Mouse (Mus musculus): ENCODE data around the gene Bicd2. TPM values are rescaled to one million over a fixed set of nuclear protein-coding genes. Genes with fewer than 3 reads are reported as not detected.

Gene Bicd2
- total and polyA plus RNA-seq, 2 experiments, result 7.6 to 8.7 TPM

DNA sequence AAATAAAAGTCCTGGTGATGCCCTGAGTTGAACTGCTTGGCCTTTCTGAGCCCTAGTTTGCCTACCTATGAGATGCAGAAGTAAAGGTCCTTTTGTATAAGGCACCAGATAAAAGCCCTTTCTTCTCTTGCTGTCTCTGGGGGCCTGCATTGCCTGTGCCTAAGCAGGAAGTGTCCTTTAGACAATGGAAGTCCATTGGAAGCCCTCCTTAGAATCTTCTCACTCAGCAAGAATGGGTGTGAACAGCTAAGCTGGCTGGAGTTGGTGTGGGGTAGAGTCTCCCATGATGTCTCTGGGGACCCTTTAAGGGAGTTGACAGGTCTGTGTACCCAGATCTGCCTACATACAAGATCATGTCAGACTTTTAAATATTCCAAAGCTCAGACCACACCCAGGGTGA, 12.0 kb downstream of the Bicd2 start:
- peaks cover 63% of the 10 kb centered on the region; the same call in 1 of the 2 replicates for H3K79me2 ChIP-seq (ENCODE audit: control insufficient read depth, insufficient read depth, low read length)
- no peak overlapping the region for H3K9ac ChIP-seq (ENCODE audit: low read depth, low read length)
- no peak for DNase-seq (ENCODE audit: extremely low read depth, low read depth, low spot score)
- no peak overlapping the region for H3K27ac ChIP-seq (replicated peaks; ENCODE audit: insufficient read depth, low read depth, low read length)
- no peaks in the 10 kb centered on the region for H3K27me3 ChIP-seq (ENCODE audit: control insufficient read depth, insufficient read depth, low read length)
- H3K4me3 ChIP-seq (ENCODE audit: insufficient read depth, low read depth, low read length), result no peak overlapping the region
- peaks cover 1% of the 10 kb centered on the region for H3K4me1 ChIP-seq (ENCODE audit: control insufficient read depth, insufficient read depth, low read length)
- TF ChIP-seq CTCF (IDR thresholded peaks at IDR 0.05; ENCODE audit: low read depth, low read length) (no peak), POLR2A (IDR thresholded peaks at IDR 0.05; ENCODE audit: extremely low read depth, insufficient read depth, low read length) (no peak)
- H3K36me3 ChIP-seq (ENCODE audit: control insufficient read depth, insufficient read depth, low read length), result no peaks in the 10 kb centered on the region

DNA sequence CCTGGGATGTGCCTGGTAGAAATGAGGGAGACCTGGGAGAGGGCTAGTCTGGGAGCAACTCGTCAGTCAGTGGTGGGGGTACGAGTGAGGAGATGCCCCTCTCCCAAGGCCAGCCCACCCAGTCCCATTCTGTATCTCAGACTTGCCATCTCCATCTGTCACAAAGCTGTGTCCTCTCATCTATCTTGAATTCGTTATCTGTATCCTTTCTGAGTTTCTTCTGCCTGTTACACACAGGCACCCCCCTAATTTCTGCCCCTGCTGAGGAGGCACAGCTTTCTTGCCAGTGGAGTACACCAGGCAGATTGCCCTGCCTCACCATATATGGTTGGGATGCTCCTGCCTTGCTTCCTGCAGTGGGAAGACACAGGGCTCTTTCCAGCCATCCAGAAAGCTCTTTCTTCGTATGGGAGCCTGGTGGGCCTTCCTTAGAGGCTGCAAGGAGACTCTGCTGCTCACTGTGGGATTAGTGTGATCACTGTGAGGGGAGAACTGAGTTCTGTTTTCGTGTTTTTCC, 12.7 kb downstream of the Bicd2 start:
- no peak overlapping the region for H3K4me3 ChIP-seq (ENCODE audit: insufficient read depth, low read depth, low read length)
- no peak for DNase-seq (ENCODE audit: extremely low read depth, low read depth, low spot score)
- no peaks in the 10 kb centered on the region for H3K27me3 ChIP-seq (ENCODE audit: control insufficient read depth, insufficient read depth, low read length)
- no peak overlapping the region for H3K27ac ChIP-seq (replicated peaks; ENCODE audit: insufficient read depth, low read depth, low read length)
- no peaks in the 10 kb centered on the region for H3K36me3 ChIP-seq (ENCODE audit: control insufficient read depth, insufficient read depth, low read length)
- no peak overlapping the region for H3K9ac ChIP-seq (ENCODE audit: low read depth, low read length)
- H3K4me1 ChIP-seq (ENCODE audit: control insufficient read depth, insufficient read depth, low read length), result peaks cover 1% of the 10 kb centered on the region
- H3K79me2 ChIP-seq (ENCODE audit: control insufficient read depth, insufficient read depth, low read length), result peaks cover 69% of the 10 kb centered on the region; the same call in 1 of the 2 replicates
- WGBS, result 78% methylated on average over 5 of the region's 5 CpGs
- no peak for TF ChIP-seq POLR2A (IDR thresholded peaks at IDR 0.05; ENCODE audit: extremely low read depth, insufficient read depth, low read length)
- TF ChIP-seq CTCF (IDR thresholded peaks at IDR 0.05; ENCODE audit: low read depth, low read length), result no peak

DNA sequence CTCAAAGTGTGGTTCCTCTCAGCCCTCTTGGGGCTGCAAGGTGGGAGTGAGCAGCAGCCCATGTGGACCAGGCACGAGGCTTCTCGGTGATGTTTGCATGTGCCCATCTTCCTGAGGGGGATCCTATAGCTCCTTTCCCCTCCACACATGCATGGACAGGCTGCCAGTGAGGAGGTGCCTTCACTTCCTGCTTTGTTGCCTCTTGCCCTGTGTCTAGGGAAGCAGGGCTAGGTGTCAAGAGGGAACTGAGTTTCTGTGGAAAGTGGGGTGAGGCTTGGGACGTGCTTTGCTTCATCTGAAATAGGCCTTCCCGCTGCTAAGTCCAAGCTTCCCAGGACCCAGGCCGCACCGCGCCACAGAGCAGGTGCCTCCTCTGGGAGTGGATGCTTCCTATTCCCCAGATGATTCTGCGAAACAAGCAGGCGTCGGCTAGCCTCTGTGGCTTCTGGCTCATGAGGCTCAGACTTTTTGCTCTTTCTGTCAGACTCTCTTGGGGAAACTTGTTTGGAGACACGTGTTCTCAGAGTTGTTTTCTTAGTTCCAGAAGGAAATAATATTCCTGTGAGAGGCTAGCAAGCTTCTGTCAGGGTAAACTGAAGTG, 14.2 kb downstream of the Bicd2 start:
- Histone ChIP-seq H3K4me3 (ENCODE audit: insufficient read depth, low read depth, low read length) (no peak overlapping the region), H3K4me1 (ENCODE audit: control insufficient read depth, insufficient read depth, low read length) (no peaks in the 10 kb centered on the region; the same call in 1 of the 2 replicates), H3K27me3 (ENCODE audit: control insufficient read depth, insufficient read depth, low read length) (no peaks in the 10 kb centered on the region), H3K9ac (ENCODE audit: low read depth, low read length) (no peak overlapping the region), H3K36me3 (ENCODE audit: control insufficient read depth, insufficient read depth, low read length) (no peaks in the 10 kb centered on the region), H3K79me2 (ENCODE audit: control insufficient read depth, insufficient read depth, low read length) (peaks cover 60% of the 10 kb centered on the region; the same call in 1 of the 2 replicates), H3K27ac (replicated peaks; ENCODE audit: insufficient read depth, low read depth, low read length) (no peak overlapping the region)
- no peak for DNase-seq (ENCODE audit: extremely low read depth, low read depth, low spot score)
- WGBS, result 81% methylated on average over 11 of the region's 11 CpGs
- TF ChIP-seq CTCF (IDR thresholded peaks at IDR 0.05; ENCODE audit: low read depth, low read length), result no peak
- no peak for TF ChIP-seq POLR2A (IDR thresholded peaks at IDR 0.05; ENCODE audit: extremely low read depth, insufficient read depth, low read length)

DNA sequence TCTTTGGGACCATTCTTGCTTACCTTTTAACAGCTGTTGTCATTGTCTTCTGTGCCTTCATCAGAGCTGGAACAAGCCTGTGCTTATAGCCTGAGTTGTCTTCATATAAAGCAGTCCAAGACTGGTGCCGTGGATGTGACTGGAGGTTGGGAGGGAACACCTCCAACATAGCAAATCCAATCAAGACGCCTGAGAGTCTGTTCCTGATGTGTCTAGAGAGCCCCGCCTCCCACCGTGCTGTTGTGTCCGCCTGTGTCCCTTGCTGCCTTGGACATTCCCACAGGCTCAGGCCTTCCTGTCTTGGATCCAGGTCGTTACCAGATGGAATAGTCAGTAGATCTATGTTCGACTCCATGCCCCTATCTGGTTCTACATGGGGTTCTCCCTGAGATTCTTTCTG, 14.7 kb downstream of the Bicd2 start:
- Histone ChIP-seq H3K27me3 (ENCODE audit: control insufficient read depth, insufficient read depth, low read length) (no peaks in the 10 kb centered on the region), H3K36me3 (ENCODE audit: control insufficient read depth, insufficient read depth, low read length) (no peaks in the 10 kb centered on the region), H3K79me2 (ENCODE audit: control insufficient read depth, insufficient read depth, low read length) (peaks cover 57% of the 10 kb centered on the region; the same call in 1 of the 2 replicates), H3K4me1 (ENCODE audit: control insufficient read depth, insufficient read depth, low read length) (peaks cover 4% of the 10 kb centered on the region), H3K27ac (replicated peaks; ENCODE audit: insufficient read depth, low read depth, low read length) (no peak overlapping the region), H3K4me3 (ENCODE audit: insufficient read depth, low read depth, low read length) (no peak overlapping the region), H3K9ac (ENCODE audit: low read depth, low read length) (no peak overlapping the region)
- 75% methylated on average over 7 of the region's 7 CpGs for WGBS
- no peak for DNase-seq (ENCODE audit: extremely low read depth, low read depth, low spot score)
- no peak for TF ChIP-seq POLR2A (IDR thresholded peaks at IDR 0.05; ENCODE audit: extremely low read depth, insufficient read depth, low read length)
- TF ChIP-seq CTCF (IDR thresholded peaks at IDR 0.05; ENCODE audit: low read depth, low read length), result no peak

DNA sequence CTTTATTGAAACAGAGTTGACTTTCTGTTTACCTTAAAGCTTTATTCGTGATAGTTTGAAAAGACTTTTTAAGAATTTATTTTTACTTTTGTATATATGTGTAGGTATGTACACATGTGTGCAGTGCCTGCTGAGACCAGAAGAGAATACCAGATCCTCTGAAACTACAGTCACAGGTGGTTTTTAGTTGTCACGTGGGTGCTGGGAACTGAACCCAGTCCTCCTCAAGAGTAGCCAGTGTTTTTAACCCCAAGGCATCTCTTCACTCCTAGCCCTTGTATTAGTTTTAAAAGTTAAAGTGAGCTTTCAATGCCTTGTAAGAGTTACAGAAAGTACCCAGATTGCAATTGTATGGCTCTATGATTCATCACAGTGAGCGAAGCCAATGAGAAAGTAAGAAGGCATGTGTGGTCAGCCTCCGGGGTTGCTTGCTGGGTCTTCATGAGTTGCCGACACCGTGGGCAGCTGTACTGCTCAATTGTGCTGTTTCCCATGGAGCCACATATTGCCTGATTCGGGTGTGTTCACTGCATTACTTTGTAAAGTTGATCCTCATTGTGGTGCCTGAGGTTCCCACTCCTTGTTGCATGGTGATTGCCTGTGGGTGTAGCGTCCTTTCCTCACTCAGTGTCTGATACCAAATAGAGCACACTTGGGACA, 16.1 kb downstream of the Bicd2 start:
- Histone ChIP-seq H3K27me3 (ENCODE audit: control insufficient read depth, insufficient read depth, low read length) (no peaks in the 10 kb centered on the region), H3K4me1 (ENCODE audit: control insufficient read depth, insufficient read depth, low read length) (peaks cover 11% of the 10 kb centered on the region), H3K36me3 (ENCODE audit: control insufficient read depth, insufficient read depth, low read length) (no peaks in the 10 kb centered on the region), H3K79me2 (ENCODE audit: control insufficient read depth, insufficient read depth, low read length) (peaks cover 57% of the 10 kb centered on the region; the same call in 1 of the 2 replicates), H3K27ac (replicated peaks; ENCODE audit: insufficient read depth, low read depth, low read length) (no peak overlapping the region), H3K4me3 (ENCODE audit: insufficient read depth, low read depth, low read length) (no peak overlapping the region), H3K9ac (ENCODE audit: low read depth, low read length) (no peak overlapping the region)
- no peak for DNase-seq (ENCODE audit: extremely low read depth, low read depth, low spot score)
- TF ChIP-seq POLR2A (IDR thresholded peaks at IDR 0.05; ENCODE audit: extremely low read depth, insufficient read depth, low read length) (no peak), CTCF (IDR thresholded peaks at IDR 0.05; ENCODE audit: low read depth, low read length) (no peak)
- WGBS, result 94% methylated on average over 8 of the region's 8 CpGs

DNA sequence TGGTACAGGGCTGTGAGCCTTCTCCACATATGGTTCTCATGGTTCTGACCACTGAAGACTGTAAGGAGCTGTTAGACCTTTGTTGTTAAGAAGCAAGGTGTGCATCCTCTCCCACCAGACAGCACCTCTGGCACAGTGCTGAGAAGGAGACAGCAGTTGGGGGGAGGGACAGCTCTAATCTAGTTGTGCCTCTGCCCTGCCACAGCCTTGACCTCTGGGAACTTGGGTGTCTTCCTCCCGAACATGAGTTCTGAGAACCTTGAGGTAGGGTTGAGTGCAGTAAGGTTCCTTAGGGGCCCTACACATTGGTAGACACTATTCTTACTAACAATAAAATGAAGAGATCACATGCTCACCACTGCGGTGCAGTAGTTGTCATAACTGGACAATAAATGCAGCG, 16.8 kb downstream of the Bicd2 start:
- Histone ChIP-seq H3K9ac (ENCODE audit: low read depth, low read length) (no peak overlapping the region), H3K36me3 (ENCODE audit: control insufficient read depth, insufficient read depth, low read length) (no peaks in the 10 kb centered on the region), H3K27ac (replicated peaks; ENCODE audit: insufficient read depth, low read depth, low read length) (no peak overlapping the region), H3K4me3 (ENCODE audit: insufficient read depth, low read depth, low read length) (no peak overlapping the region), H3K27me3 (ENCODE audit: control insufficient read depth, insufficient read depth, low read length) (no peaks in the 10 kb centered on the region), H3K79me2 (ENCODE audit: control insufficient read depth, insufficient read depth, low read length) (peaks cover 57% of the 10 kb centered on the region; the same call in 1 of the 2 replicates), H3K4me1 (ENCODE audit: control insufficient read depth, insufficient read depth, low read length) (peaks cover 17% of the 10 kb centered on the region)
- DNase-seq (ENCODE audit: extremely low read depth, low read depth, low spot score), result no peak
- WGBS, result 89% methylated on average over 3 of the region's 3 CpGs
- no peak for TF ChIP-seq POLR2A (IDR thresholded peaks at IDR 0.05; ENCODE audit: extremely low read depth, insufficient read depth, low read length)
- TF ChIP-seq CTCF (IDR thresholded peaks at IDR 0.05; ENCODE audit: low read depth, low read length), result no peak

All from liver, adult 2 months (tissue).